Mouse (Mus musculus): ENCODE results near the gene Pdzrn3. TPM values are rescaled to one million over a fixed set of nuclear protein-coding genes. Genes with fewer than 3 reads are reported as not detected.

The Pdzrn3 gene
- 2.3 TPM for total RNA-seq (2023)

DNA sequence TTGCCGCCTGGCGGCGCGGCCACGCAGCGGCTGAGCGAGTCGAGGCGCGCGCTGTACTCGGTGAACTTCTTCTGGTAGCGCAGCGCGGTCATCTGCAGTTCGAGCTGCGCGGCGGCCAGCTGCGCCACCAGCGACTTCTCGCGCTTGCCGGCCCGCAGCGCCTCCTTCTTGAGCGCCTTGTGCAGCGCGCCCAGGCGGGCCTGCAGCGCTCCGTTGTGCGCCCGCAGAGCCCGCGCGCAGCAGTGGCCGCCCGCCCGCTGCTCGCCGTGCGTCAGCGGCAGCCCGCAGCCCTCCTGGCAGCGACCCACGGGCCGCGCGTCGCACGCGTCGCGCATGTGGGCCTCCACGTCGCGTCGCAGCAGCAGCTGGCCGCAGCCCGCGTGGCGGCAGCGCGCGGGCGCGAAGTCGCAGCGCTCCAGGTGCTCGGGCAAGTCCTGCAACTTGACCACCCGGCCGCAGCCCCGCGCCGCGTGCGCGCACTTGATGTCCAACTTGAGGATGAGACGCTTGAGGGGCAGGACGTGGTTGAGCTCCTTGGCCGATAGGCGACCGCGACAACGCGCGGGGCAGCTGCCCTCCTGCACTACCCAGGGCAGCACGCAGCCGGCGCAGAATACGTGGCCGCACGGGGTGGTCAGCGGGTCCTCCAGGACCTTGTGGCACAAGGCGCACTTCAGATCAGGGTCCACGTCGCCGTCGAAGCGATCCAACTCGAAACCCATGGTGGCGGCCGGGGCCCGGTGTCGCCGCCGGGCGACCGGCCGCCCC, at the start of gene Pdzrn3:
Gene Pdzrn3, minus strand, starts transcription at position 731 of the 768 bp plus-strand sequence.

